Mouse (Mus musculus) liver, embryonic 16.5 days (tissue): ENCODE measurements around the gene Mydgf. TPM values are rescaled to one million over a fixed set of nuclear protein-coding genes. Genes with fewer than 3 reads are reported as not detected.

Source experiments
- ATAC-seq: fragments of 200-750 bp; cut with Nextera tagmentation; 2 replicates; pipeline ENCODE4 v1.8.0; 2017; ENCODE audit warnings: low read depth, mild to moderate bottlenecking, moderate number of reproducible peaks, moderate library complexity
- H3K27ac ChIP-seq: fragments of 300-500 bp; sonication (generic); 2 replicates; pipeline ENCODE4 v1.5.1; 2014; ENCODE audit warnings: mild to moderate bottlenecking, low read length
- H3K27me3 ChIP-seq: fragments of 300-500 bp; sonication (generic); 2 replicates; pipeline ENCODE4 v1.6.1; 2014; ENCODE audit warnings: low read depth, low read length, mixed read lengths; ENCODE audit not compliant: control insufficient read depth, insufficient read depth
- H3K36me3 ChIP-seq: fragments of 300-500 bp; sonication (generic); 2 replicates; pipeline ENCODE4 v1.6.1; 2014; ENCODE audit warnings: mild to moderate bottlenecking; ENCODE audit not compliant: control insufficient read depth, insufficient read depth
- H3K4me1 ChIP-seq: fragments of 300-500 bp; sonication (generic); 2 replicates; pipeline ENCODE4 v1.6.1; 2014; ENCODE audit warnings: low read depth, low read length, mixed read lengths; ENCODE audit not compliant: control insufficient read depth
- H3K4me2 ChIP-seq: fragments of 300-500 bp; sonication (generic); 2 replicates; pipeline ENCODE4 v1.6.1; 2014; ENCODE audit warnings: low read depth, low read length, mixed read lengths
- H3K4me3 ChIP-seq: fragments of 300-500 bp; sonication (generic); 2 replicates; pipeline ENCODE4 v1.5.1; 2014; ENCODE audit warnings: low read depth, mild to moderate bottlenecking, low read length
- H3K9ac ChIP-seq: fragments of 300-500 bp; sonication (generic); 2 replicates; pipeline ENCODE4 v1.6.1; 2014; ENCODE audit warnings: low read depth, low read length
- H3K9me3 ChIP-seq: fragments of 300-500 bp; sonication (generic); replicated peaks from 2 replicates; pipeline ENCODE4 v1.6.1; 2016; ENCODE audit warnings: low read length; ENCODE audit not compliant: control insufficient read depth
- WGBS: fragments of 180-500 bp; shearing (Covaris S2); extraction: QIAGEN DNeasy Blood & Tissue Kit; methylation state at CpG from one replicate; pipeline ENCODE4 v1.1.7; 2014; ENCODE audit not compliant: insufficient replicate concordance; 5-methylcytosine and 5-hydroxymethylcytosine counted together
- polyA plus RNA-seq: library from polyadenylated mRNA; unstranded; fragments of >200 nt; fragmentation: Nextera tagmentation; extraction: Ambion mirVana; gene quantifications from 2 replicates; pipeline ENCODE4 v1.2.1, GENCODE M21; 2015

The Mydgf gene
- polyA plus RNA-seq, 1 experiment from 2014 or later, result 56.2 TPM

- 3% methylated on average over 47 of the region's 47 CpGs for WGBS
- no peak for ATAC-seq
These were observed 41.8 kb downstream of the Mydgf start for GRCm38 (mm10) chr17:56141702-56142605.

GRCm38 (mm10) chr17:56139858-56140595 lies 43.7 kb downstream of the Mydgf start, which contains the start of gene Sema6b:
Gene Sema6b, minus strand, starts transcription at chr17:56140343.
- Histone ChIP-seq H3K27ac (no peak within 1 kb of the TSS), H3K4me3 (peak within 1 kb of the TSS; percentile 62), H3K9me3 (no peaks in the 10 kb centered on the region), H3K36me3 (no peaks in the 10 kb centered on the region), H3K4me1 (peaks cover 15% of the 10 kb centered on the region), H3K27me3 (peaks cover 48% of the 10 kb centered on the region), H3K9ac (0 out of 2 replicates have a peak within 1 kb of the TSS, but pooled peaks have one; percentile 16), H3K4me2 (peak within 1 kb of the TSS; percentile 88)
- peak; percentile 51 for ATAC-seq
- WGBS, result 2% methylated on average over 78 of the region's 79 CpGs

More at GRCm38 (mm10) chr17:56141702-56142605, 41.8 kb downstream of the Mydgf start:
- Histone ChIP-seq H3K27me3 (peaks cover 49% of the 10 kb centered on the region), H3K4me2 (peak overlapping the region; percentile 37), H3K9ac (no peak overlapping the region), H3K4me1 (peaks cover 15% of the 10 kb centered on the region), H3K27ac (no peak overlapping the region), H3K36me3 (no peaks in the 10 kb centered on the region), H3K4me3 (peak overlapping the region; percentile 7; the same call in 1 of the 2 replicates), H3K9me3 (no peaks in the 10 kb centered on the region)

DNA sequence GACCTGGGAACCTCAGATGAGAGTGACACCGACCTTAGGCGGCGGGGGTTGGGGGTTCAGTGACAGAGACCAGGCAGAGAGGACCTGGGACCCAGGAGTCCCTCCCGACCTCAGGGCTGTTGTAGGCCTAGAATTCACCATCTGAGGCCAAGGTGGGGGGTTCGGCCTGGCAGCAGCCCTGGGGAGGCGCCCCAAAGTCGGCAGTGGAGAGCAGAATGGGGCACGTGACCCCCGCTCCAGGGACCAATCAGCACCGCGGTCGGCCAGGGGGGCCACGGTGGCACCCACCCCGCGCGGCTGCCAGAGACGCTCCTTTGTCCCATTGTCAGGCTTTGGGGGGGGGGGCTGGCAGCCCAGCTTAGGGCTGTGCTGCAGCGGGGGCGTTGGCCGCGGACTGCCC lies 44.4 kb downstream of the Mydgf start:
- H3K9me3 ChIP-seq, result no peaks in the 10 kb centered on the region
- peak overlapping the region; percentile 62 for H3K4me3 ChIP-seq
- H3K27me3 ChIP-seq, result peaks cover 45% of the 10 kb centered on the region
- H3K4me1 ChIP-seq, result peaks cover 17% of the 10 kb centered on the region
- ATAC-seq, result no peak
- no peak overlapping the region for H3K27ac ChIP-seq
- 17% methylated on average over 15 of the region's 21 CpGs for WGBS
- no peak overlapping the region for H3K9ac ChIP-seq
- peak overlapping the region; percentile 88 for H3K4me2 ChIP-seq
- H3K36me3 ChIP-seq, result no peaks in the 10 kb centered on the region

- Histone ChIP-seq H3K4me1 (peaks cover 30% of the 10 kb centered on the region), H3K27ac (no peak overlapping the region), H3K9me3 (no peaks in the 10 kb centered on the region), H3K27me3 (peaks cover 38% of the 10 kb centered on the region), H3K9ac (no peak overlapping the region), H3K4me3 (no peak overlapping the region), H3K4me2 (no peak overlapping the region), H3K36me3 (no peaks in the 10 kb centered on the region)
- ATAC-seq, result no peak
- WGBS, result 33% methylated on average over 25 of the region's 25 CpGs
These were observed 45.7 kb downstream of the Mydgf start for GRCm38 (mm10) chr17:56137839-56138613.

GRCm38 (mm10) chr17:56136558-56136957 lies 47.2 kb downstream of the Mydgf start:
- no peak overlapping the region for H3K27ac ChIP-seq
- no peaks in the 10 kb centered on the region for H3K36me3 ChIP-seq
- H3K4me2 ChIP-seq, result no peak overlapping the region
- no peak overlapping the region for H3K4me3 ChIP-seq
- peaks cover 29% of the 10 kb centered on the region for H3K4me1 ChIP-seq
- no peaks in the 10 kb centered on the region for H3K9me3 ChIP-seq
- no peak overlapping the region for H3K9ac ChIP-seq
- ATAC-seq, result no peak
- 59% methylated on average over 7 of the region's 7 CpGs for WGBS
- H3K27me3 ChIP-seq, result peaks cover 28% of the 10 kb centered on the region

DNA sequence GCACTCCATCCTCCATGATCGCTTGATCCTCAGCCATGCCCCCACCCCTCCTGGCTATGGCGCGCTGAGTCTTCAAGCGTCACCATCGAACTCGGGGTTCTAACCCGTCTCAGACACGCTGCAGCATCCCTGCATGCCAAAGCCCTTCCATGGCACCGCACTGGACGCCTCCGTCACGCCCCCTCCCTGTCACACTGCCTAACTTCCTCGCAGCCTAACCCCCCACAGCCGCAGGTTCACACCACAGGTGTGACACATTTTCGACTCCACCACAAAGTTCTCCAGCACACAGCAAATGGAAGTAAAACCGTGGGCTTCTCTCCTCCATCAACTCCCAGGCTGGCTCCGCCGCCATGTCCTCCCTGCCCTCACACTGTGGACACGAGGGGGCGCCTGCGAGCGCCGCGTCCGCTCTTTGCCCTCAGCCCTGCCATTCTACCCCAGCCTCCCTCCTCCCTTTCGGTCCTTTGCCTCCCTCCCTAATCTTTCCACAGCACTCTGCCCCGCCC lies 49.2 kb downstream of the Mydgf start:
- peak; percentile 35 for ATAC-seq
- H3K9ac ChIP-seq, result peak overlapping the region; percentile 36
- H3K27me3 ChIP-seq, result peaks cover 8% of the 10 kb centered on the region
- WGBS, result 2% methylated on average over 27 of the region's 27 CpGs
- H3K4me3 ChIP-seq, result peak overlapping the region; percentile 57
- H3K4me1 ChIP-seq, result peaks cover 22% of the 10 kb centered on the region
- no peaks in the 10 kb centered on the region for H3K9me3 ChIP-seq
- H3K27ac ChIP-seq, result peak overlapping the region; percentile 88
- peaks cover 8% of the 10 kb centered on the region for H3K36me3 ChIP-seq
- H3K4me2 ChIP-seq, result peak overlapping the region; percentile 76

DNA sequence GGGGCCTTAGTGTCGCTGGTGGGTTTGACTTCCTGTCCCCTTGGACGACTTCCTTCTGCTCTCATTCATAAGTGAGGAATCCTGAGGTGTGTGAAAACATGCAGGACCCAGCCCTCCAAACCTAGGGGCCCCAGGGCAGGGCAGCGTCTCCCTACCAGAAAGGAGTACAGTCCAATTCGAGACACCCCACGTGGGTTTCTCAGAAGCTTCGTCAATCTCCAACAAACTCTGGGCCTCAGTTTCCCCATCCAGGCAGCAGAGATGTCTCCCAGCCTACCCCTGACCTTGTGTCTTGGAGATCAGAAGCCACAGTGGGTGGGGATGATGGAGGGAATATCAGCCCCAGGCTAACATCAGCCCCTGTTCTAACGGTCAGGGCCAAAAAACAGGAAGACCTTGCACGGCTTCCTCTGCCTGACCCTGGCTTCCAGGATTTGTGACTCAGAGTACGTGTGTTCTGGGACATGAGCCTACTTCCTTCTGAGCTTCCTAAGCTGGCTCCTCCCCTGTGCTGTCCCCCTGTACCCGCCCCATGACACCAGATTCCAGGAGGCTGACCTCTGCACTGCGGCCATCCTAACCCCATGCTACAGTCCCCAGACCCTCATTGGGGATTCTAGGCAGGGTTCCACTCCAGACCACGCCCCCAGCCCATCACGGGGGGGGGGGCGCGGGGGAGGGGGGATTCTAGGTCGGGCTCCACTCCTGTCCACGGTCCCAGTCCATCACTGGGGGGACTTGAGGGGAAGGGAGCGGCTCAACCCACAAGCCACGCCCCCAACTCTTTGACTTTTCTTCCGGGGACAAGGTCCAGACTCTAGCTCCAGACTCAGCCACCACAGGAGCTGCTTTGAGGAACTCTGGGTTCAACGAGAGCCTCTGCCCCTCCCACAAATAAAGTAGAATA lies 50.0 kb downstream of the Mydgf start:
- peak overlapping the region; percentile 76 for H3K4me2 ChIP-seq
- no peaks in the 10 kb centered on the region for H3K9me3 ChIP-seq
- ATAC-seq, result peak; percentile 87
- H3K9ac ChIP-seq, result peak overlapping the region; percentile 36; the same call in 1 of the 2 replicates
- 3% methylated on average over 16 of the region's 21 CpGs for WGBS
- H3K4me1 ChIP-seq, result peaks cover 21% of the 10 kb centered on the region
- no peaks in the 10 kb centered on the region; the same call in 1 of the 2 replicates for H3K27me3 ChIP-seq
- H3K27ac ChIP-seq, result peak overlapping the region; percentile 88
- peaks cover 8% of the 10 kb centered on the region for H3K36me3 ChIP-seq
- peak overlapping the region; percentile 57 for H3K4me3 ChIP-seq
